Mouse (Mus musculus) kidney, postnatal 36 days (tissue): ENCODE measurements around the gene Capzb.

ENCODE experiments used
- DNase-seq, 2 experiments: peaks; one replicate each; pipeline ENCODE4 v3.0.0; 2021 to 2022; ENCODE audit warnings: mixed read lengths in 2 of 2

Capzb gene

GRCm38 (mm10) chr4:139192499-139193175, at the start of gene Capzb:
Gene Capzb (plus strand): TSS chr4:139192899.
- DNase-seq: peak; percentile 96 to 98

DNA sequence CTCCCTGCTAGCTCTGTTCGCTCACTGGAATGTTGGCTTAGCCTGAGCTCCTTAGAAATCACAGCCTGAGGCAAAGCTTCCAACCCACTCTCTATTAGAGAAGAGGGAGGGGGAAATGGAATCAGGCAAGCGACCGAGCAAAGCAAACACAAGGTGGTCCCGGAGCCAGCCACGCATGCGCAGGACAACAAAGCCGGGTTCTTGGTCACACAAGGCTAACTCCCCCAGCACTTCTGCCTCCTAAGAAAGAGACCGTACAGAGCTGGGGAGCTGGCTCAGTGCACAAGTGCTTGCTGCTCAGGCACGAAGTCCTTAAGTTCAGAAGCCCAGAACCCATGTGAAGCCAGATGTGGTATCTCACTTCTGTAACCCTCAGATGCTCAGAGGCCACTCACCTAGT, 49.7 kb upstream of the Capzb start:
- peak in 1 of 2 experiments; percentile 32 for DNase-seq

DNA sequence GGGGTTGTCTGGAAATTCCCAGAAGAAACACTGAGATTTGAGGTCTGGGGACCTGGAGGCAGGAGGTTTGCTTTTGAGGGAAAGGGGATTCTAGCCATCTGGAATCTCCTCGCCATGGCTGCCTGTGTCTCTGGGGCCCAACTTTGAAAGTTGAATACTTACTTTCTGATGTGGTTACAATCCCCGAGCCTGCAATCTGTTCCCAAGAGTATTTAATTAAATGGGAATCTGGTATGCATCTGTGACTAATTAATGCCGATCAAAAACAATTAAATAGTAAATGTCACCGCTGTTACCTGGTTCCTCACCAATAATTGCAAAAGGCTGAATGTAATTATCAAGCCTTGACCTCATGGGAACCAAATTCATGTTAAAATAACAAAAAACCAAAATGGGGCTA, 48.1 kb upstream of the Capzb start:
- no peak for DNase-seq

- DNase-seq: peak in 1 of 2 experiments; percentile 53
Observed at GRCm38 (mm10) chr4:139145156-139145555, 47.5 kb upstream of the Capzb start.

GRCm38 (mm10) chr4:139146760-139147159, 45.9 kb upstream of the Capzb start:
- peak in 1 of 2 experiments; percentile 15 for DNase-seq

DNA sequence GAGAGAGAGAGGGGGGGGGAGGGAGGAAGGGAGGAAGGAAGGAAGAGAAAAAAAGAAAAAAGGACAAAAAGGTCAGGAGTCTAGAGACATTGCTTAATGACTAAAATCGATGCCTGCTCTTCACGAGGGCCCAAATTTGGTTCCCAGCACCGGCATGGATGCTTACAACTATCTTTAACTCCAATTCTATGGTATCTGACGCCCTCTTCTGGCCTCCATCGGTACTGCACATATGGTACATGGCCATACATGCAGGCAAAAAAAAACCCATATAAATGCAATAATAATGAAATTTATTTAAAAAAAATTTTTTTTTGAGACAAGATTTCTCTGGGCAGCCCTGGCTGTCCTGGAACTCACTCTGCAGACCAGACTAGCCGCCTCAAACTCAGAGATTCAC, 41.3 kb upstream of the Capzb start:
- no peak for DNase-seq

DNA sequence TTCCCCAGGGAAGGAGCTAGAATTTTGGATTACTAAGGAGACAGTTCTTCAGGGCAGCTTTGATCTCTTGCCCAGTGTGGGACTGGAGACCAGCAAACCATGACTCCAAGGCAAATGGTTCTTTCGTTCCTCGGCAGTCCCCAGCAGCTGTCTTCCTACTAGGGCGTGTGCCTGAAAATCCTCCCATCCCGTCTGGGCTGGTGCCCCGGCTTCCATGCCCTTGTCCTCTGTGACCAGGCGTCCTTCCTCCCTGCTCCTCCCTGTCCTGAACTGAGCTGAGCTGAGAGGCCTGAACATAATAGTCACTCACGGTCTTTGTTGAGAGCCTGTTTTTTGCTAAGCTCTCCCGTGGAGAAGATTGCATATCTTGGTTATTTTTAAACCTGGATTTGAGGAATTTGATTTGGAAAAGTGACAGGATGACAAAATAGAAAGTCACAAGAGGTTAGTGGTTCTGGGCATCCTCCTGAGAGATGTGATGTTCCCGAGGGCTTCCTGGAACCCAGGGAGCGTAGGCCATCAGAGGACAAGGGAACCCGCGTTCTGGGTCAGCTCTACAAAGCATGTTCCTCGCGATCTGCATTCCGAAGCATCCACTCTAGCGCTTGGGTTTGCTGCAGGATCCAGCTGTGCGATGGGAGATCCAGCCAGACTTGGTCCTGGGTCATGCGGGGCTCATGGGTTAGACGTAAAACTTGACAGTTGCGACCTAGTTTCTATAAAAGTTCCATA, 38.0 kb upstream of the Capzb start:
- DNase-seq: peak in 1 of 2 experiments; percentile 39

DNA sequence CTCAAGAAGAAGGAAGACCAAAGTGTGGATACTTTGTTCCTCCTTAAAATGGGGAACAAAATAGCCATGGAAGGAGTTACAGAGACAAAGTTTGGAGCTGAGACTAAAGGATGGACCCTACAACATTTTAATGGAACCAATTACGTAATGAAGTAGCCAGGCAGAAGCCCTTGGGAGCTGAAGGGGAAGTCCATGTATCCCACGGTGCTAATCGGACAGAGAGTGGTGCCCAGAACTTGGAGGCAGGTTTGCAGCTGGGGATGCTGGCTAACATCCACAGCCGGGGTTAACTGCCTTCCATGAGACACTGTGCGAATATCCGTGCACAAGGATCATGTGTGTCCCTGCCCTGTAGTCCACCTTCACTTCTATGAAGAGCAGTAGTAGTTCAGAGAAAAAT, 36.2 kb upstream of the Capzb start:
- DNase-seq: no peak

- no peak for DNase-seq
Observed at GRCm38 (mm10) chr4:139158350-139158749, 34.3 kb upstream of the Capzb start.

- DNase-seq: no peak
Observed at GRCm38 (mm10) chr4:139161076-139161475, 31.6 kb upstream of the Capzb start.

GRCm38 (mm10) chr4:139164082-139164481, 28.6 kb upstream of the Capzb start:
- DNase-seq: no peak

GRCm38 (mm10) chr4:139165259-139165658, 27.4 kb upstream of the Capzb start:
- DNase-seq: no peak

- DNase-seq: no peak
Observed at GRCm38 (mm10) chr4:139166244-139166643, 26.5 kb upstream of the Capzb start.

- DNase-seq: no peak
Observed at GRCm38 (mm10) chr4:139167107-139167506, 25.6 kb upstream of the Capzb start.

GRCm38 (mm10) chr4:139168985-139169747, 23.5 kb upstream of the Capzb start:
- DNase-seq: peak in 1 of 2 experiments; percentile 20

DNA sequence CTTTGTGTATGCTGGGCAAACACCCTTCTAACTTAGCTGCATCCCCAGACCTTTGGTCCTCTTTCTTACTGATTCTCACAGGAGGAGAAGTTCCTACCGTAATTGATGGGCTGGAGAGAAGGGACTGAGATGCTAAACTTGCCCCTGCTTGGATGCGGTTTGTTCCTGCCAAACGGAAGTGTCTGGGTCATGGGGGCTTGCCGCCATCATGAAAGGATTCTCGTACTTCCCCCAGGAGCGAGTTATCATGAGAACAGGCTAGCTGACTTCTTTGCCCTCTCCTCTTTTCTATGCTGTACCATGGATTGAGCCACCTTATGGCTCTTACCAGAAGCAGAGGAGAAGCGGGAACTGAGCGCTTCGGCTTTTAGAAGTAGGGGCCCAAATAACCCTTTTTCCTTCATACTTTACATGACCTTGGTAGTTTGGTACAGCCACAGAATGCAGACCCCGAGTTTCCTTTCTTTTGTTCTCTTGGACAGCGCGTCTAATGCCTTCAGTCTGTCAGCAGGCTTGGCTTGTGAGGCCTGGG, 22.9 kb upstream of the Capzb start:
- DNase-seq: no peak

- DNase-seq: peak; percentile 75 to 90
Observed at GRCm38 (mm10) chr4:139175061-139175971, 17.4 kb upstream of the Capzb start.

- DNase-seq: peak; percentile 32 to 70
Observed at GRCm38 (mm10) chr4:139176023-139176422, 16.7 kb upstream of the Capzb start.

- DNase-seq: no peak
Observed at GRCm38 (mm10) chr4:139177921-139178320, 14.8 kb upstream of the Capzb start.

- no peak for DNase-seq
Observed at GRCm38 (mm10) chr4:139178377-139178776, 14.3 kb upstream of the Capzb start.

DNA sequence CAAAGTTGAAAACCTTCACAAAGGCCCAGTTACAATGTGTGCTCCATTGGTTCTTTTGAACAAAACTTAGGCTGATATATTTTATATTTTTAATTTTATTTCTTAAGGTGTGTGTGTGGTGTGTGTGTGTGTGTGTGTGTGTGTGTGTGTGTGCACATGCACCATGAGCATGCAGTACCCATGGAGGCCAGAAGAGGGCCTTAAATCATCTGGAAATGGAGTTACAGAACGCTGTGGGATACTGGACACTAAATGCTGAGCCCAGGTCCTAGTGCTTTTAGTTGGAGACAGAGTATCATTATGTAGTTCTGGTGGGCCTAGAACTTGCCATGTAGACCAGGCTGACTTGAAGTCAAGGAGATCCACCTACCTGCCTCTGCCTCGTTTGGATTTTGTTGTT, 13.5 kb upstream of the Capzb start:
- no peak for DNase-seq
